Mouse (Mus musculus) liver, embryonic 14.5 days (tissue): ENCODE data around the gene Hist1h2ac. TPM values are rescaled to one million over a fixed set of nuclear protein-coding genes. Genes with fewer than 3 reads are reported as not detected.

Experiments used
- ATAC-seq: fragments of 200-750 bp; cut with Nextera tagmentation; 2 replicates; pipeline ENCODE4 v1.8.0; 2017; ENCODE audit warnings: moderate number of reproducible peaks, mild to moderate bottlenecking, moderate library complexity; ENCODE audit not compliant: insufficient read depth
- DNase-seq, 3 experiments: peaks; one replicate each; pipeline ENCODE4 v3.0.0-alpha.2; 2012 to 2013; ENCODE audit warnings: low read depth in 3 of 3, low spot score in 3 of 3
- H3K27ac ChIP-seq: fragments of 300-500 bp; sonication (generic); 2 replicates; pipeline ENCODE4 v1.5.1; 2014; ENCODE audit warnings: moderate library complexity, mild to moderate bottlenecking, control low read depth, inconsistent platforms
- H3K27me3 ChIP-seq: fragments of 300-500 bp; sonication (generic); 2 replicates; pipeline ENCODE4 v1.6.1; 2014; ENCODE audit warnings: mild to moderate bottlenecking, low read length, moderate library complexity; ENCODE audit not compliant: control insufficient read depth, insufficient read depth
- H3K36me3 ChIP-seq: fragments of 300-500 bp; sonication (generic); replicated peaks from 2 replicates; pipeline ENCODE4 v1.6.1; 2014; ENCODE audit warnings: low read depth; ENCODE audit not compliant: control insufficient read depth, insufficient read depth
- H3K4me1 ChIP-seq, 2 experiments: fragments of 200-500 bp in 1 of 2; fragments of 300-500 bp in 1 of 2; sonication (generic) in 1 of 2; replicated peaks; 2 replicates each; pipeline ENCODE4 v1.6.1; 2012 to 2014; ENCODE audit warnings: antibody characterized with exemption in 1 of 2, inconsistent platforms in 1 of 2, low read length in 1 of 2; ENCODE audit not compliant: control insufficient read depth in 2 of 2, insufficient read depth in 2 of 2
- H3K4me2 ChIP-seq: fragments of 300-500 bp; sonication (generic); 2 replicates; pipeline ENCODE4 v1.6.1; 2014; ENCODE audit warnings: low read depth, mild to moderate bottlenecking, control low read depth, moderate library complexity
- H3K4me3 ChIP-seq, 2 experiments: fragments of 200-500 bp in 1 of 2; fragments of 300-500 bp in 1 of 2; sonication (generic) in 1 of 2; 2 replicates each; pipeline ENCODE4 v1.5.1; 2012 to 2014; ENCODE audit warnings: low read depth in 2 of 2, low read length in 2 of 2, mild to moderate bottlenecking in 2 of 2, control low read depth in 1 of 2, inconsistent platforms in 1 of 2, moderate library complexity in 1 of 2; ENCODE audit not compliant: insufficient read depth in 1 of 2
- H3K9ac ChIP-seq: fragments of 300-500 bp; sonication (generic); replicated peaks from 2 replicates; pipeline ENCODE4 v1.6.1; 2014; ENCODE audit warnings: mild to moderate bottlenecking, control low read depth, moderate library complexity
- H3K9me3 ChIP-seq: fragments of 300-500 bp; sonication (generic); 2 replicates; pipeline ENCODE4 v1.6.1; 2016; ENCODE audit warnings: low read length, mixed read lengths; ENCODE audit not compliant: control insufficient read depth
- CTCF ChIP-seq: IDR thresholded peaks from 2 replicates; pipeline ENCODE4 v1.5.1; 2016; ENCODE audit warnings: antibody characterized with exemption, low read depth, control low read depth
- EP300 ChIP-seq: IDR thresholded peaks from 2 replicates; pipeline ENCODE4 v1.6.1; 2016; ENCODE audit warnings: antibody characterized with exemption, low read depth
- WGBS: fragments of 180-500 bp; shearing (Covaris S2); extraction: QIAGEN DNeasy Blood & Tissue Kit; methylation state at CpG from one replicate; pipeline ENCODE4 v1.1.7; 2014; ENCODE audit not compliant: insufficient replicate concordance; 5-methylcytosine and 5-hydroxymethylcytosine counted together
- polyA plus RNA-seq, 2 experiments: library from polyadenylated mRNA; depleted of rRNA in 1 of 2; stranded (reverse) in 1 of 2; unstranded in 1 of 2; fragments of >200 nt; fragmentation: Nextera tagmentation in 1 of 2; extraction: Ambion mirVana in 1 of 2; gene quantifications; 2 replicates each; pipeline versions ENCODE4 v1.2.1 to v1.2.3; 2012 to 2014

Gene Hist1h2ac
- polyA plus RNA-seq, 2 experiments: 1.3 to 1.5 TPM

DNA sequence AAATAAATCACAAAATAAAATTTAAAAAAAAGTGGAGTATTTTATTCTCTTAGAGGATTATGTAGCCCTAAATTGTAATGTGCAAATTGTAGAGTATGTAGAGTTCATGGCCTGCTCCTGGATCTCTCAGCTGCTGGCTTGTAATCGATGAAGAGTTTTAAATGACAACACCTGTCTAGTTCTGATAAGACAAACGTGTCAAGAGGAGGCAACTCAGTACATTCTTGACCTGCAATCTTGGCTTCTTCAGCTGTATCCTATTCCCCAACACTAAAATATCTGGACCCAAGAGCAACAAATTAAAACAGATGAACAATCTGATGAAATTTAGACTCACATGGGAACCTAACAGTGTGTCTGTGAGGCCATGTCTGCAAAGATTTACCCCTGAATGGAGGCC is 5.7 kb upstream of the Hist1h2ac start:
- TF ChIP-seq CTCF (no peak), EP300 (peak; percentile 53)
- H3K9ac ChIP-seq: no peak overlapping the region
- H3K9me3 ChIP-seq: no peaks in the 10 kb centered on the region
- DNase-seq (no peak), ATAC-seq (no peak)
- no peak overlapping the region for H3K4me3 ChIP-seq
- no peaks in the 10 kb centered on the region for H3K36me3 ChIP-seq
- no peaks in the 10 kb centered on the region for H3K27me3 ChIP-seq
- peaks cover 7 to 19% of the 10 kb centered on the region in 2 experiments for H3K4me1 ChIP-seq
- H3K4me2 ChIP-seq: no peak overlapping the region
- WGBS: 12% methylated on average over 2 of the region's 2 CpGs
- H3K27ac ChIP-seq: no peak overlapping the region

GRCm38 (mm10) chr13:23688956-23689355 is 5.2 kb upstream of the Hist1h2ac start:
- Histone ChIP-seq H3K4me1 (peaks cover 7 to 19% of the 10 kb centered on the region in 2 experiments), H3K4me3 (no peak overlapping the region), H3K27me3 (no peaks in the 10 kb centered on the region), H3K4me2 (no peak overlapping the region), H3K36me3 (no peaks in the 10 kb centered on the region), H3K9ac (no peak overlapping the region), H3K27ac (no peak overlapping the region), H3K9me3 (no peaks in the 10 kb centered on the region)
- no peak for TF ChIP-seq CTCF
- no peak for DNase-seq
- WGBS: 81% methylated on average over 2 of the region's 2 CpGs
- no peak for ATAC-seq

DNA sequence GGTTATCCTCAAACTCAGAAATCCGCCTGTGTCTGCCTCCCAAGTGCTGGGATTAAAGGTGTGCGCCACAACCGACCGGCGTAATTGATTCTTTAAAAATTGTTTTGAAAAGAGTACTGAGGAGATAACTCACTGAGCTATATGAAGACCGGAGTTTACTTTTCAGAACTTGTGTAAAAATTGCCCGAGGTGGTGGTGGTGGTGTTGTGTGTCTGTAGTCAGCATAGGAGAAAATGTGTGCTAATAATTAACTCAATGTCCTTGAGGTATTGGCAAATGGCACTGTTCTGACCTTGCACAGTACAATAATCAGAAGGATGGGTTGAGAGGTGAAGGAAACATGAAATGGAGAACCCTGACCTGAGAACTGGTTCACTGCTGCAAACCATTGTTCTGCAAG is 4.2 kb upstream of the Hist1h2ac start:
- H3K9me3 ChIP-seq: no peaks in the 10 kb centered on the region
- DNase-seq: no peak
- H3K4me2 ChIP-seq: peak overlapping the region; percentile 56
- no peak overlapping the region for H3K4me3 ChIP-seq
- H3K27me3 ChIP-seq: no peaks in the 10 kb centered on the region
- TF ChIP-seq CTCF: no peak
- TF ChIP-seq EP300: no peak
- no peak overlapping the region; the same call in 1 of the 2 replicates for H3K9ac ChIP-seq
- H3K27ac ChIP-seq: no peak overlapping the region; the same call in 1 of the 2 replicates
- no peak for ATAC-seq
- 80% methylated on average over 7 of the region's 7 CpGs for WGBS
- peaks cover 7 to 20% of the 10 kb centered on the region in 2 experiments for H3K4me1 ChIP-seq
- H3K36me3 ChIP-seq: no peaks in the 10 kb centered on the region

DNA sequence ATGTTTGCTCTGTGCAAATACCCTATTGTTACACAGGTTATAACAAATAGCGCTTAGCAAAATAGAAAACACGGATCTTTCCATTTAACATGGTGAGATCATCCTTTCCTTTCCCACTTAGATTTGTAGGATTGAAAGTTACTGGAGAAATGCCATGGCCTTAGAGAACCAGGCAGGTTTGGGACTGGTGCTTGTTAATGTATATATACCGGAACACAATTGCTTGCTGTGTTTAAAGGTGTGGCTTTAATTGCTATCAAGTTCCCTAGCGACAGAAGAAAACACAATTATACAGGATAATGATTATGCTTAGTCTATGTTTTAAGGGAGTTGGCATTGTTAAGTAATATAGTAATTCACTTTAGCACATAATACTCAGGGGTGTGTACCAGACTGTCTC is 3.4 kb upstream of the Hist1h2ac start:
- peak overlapping the region; percentile 29; the same call in 1 of the 2 replicates for H3K9ac ChIP-seq
- 78% methylated on average over 4 of the region's 4 CpGs for WGBS
- no peaks in the 10 kb centered on the region for H3K9me3 ChIP-seq
- ATAC-seq (no peak), DNase-seq (no peak)
- TF ChIP-seq EP300 (no peak), CTCF (no peak)
- H3K4me3 ChIP-seq: peak overlapping the region in 1 of 2 experiments; percentile 28; a peak in 2 of 4 replicates
- no peaks in the 10 kb centered on the region for H3K36me3 ChIP-seq
- H3K4me2 ChIP-seq: peak overlapping the region; percentile 56
- peaks cover 10 to 27% of the 10 kb centered on the region in 2 experiments for H3K4me1 ChIP-seq
- H3K27me3 ChIP-seq: no peaks in the 10 kb centered on the region
- no peak overlapping the region for H3K27ac ChIP-seq

- H3K36me3 ChIP-seq: no peaks in the 10 kb centered on the region
- H3K27me3 ChIP-seq: no peaks in the 10 kb centered on the region
- DNase-seq: no peak
- ATAC-seq: no peak
- H3K9ac ChIP-seq: peak overlapping the region; percentile 94
- H3K4me1 ChIP-seq: peaks cover 13 to 33% of the 10 kb centered on the region in 2 experiments
- WGBS: 40% methylated on average over 4 of the region's 4 CpGs
- no peaks in the 10 kb centered on the region for H3K9me3 ChIP-seq
- peak overlapping the region; percentile 98 for H3K27ac ChIP-seq
- H3K4me2 ChIP-seq: peak overlapping the region; percentile 87
- H3K4me3 ChIP-seq: peak overlapping the region; percentile 67 to 71
- TF ChIP-seq EP300 (no peak), CTCF (no peak)
These were observed 2.2 kb upstream of the Hist1h2ac start for GRCm38 (mm10) chr13:23685966-23686365.
